Mouse (Mus musculus): ENCODE data around the gene Cdk6.

DNA sequence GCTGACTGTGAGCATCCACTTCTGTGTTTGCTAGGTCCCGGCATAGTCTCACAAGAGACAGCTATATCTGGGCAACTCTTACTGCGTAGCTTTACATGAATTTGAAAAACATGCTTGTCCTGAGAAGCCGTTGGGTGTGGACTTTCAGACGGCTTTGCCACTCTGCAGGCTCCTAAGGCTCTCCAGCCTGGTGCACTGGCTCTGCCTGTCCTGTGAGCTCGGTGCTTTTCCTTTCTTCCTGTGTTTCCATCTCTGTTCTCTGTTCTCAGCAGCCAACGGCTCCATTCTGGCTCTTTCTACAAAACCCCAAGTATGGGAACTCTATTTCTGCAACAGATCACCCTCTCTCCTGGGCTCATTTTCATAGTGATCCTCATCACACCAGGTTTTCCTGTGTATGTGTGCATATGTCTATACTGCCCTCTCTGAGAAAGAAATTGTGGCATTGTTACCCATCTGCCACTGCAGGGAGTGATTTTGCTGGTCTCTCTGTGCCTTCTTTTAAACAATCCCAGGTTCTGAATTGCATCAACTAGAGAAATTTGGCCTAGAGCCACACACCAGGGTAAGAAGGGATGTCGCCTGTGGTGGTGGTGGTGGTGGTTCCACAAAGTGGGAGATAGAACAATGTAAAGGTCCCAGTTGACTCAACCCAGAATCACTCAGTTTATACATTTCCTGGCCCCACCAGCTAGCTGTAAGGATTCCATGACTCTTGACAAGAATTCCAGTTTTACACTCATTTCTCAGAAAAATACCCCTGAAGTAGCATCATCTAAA is 137.9 kb downstream of the Cdk6 start:
- TF ChIP-seq CTCF (IDR thresholded peaks at IDR 0.05) (no peak), EP300 (IDR thresholded peaks at IDR 0.05; ENCODE audit: insufficient read depth, low read depth, low read length) (no peak)

Data from heart, adult 2 months (tissue).